Mouse (Mus musculus) c-Kit-positive CD71-positive TER-119-negative erythroid progenitor cells, embryonic 14.5 days (primary cell): ENCODE data around the gene Preb.

Experiments used
- DNase-seq: peaks from one replicate; pipeline ENCODE4 v3.0.0-alpha.2; 2013; ENCODE audit warnings: low read depth

Preb gene

GRCm38 (mm10) chr5:30959966-30960501, at the start of gene Preb:
Preb (minus strand) TSS chr5:30960361.
- DNase-seq, result peak; percentile 95

DNA sequence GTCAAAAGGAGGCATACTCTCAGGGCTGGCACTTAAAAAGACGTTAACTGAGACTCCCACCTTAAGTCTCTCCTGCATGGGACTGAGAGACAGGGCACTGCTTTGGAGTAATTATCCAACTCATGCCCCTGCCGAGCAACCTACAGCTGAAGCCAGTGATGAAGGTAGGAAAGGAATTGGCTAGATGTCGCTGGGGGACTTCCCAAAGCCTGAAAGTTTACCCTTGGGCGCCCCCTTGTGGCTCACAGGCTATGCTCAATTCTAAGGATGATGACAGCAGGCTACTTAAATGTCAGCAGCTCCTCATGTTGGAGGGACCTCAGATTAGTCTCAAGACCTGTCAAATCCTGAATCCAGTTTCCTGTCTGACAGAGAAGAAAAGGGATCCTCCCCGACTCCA, 44.0 kb upstream of the Preb start:
- DNase-seq, result peak; percentile 80

DNA sequence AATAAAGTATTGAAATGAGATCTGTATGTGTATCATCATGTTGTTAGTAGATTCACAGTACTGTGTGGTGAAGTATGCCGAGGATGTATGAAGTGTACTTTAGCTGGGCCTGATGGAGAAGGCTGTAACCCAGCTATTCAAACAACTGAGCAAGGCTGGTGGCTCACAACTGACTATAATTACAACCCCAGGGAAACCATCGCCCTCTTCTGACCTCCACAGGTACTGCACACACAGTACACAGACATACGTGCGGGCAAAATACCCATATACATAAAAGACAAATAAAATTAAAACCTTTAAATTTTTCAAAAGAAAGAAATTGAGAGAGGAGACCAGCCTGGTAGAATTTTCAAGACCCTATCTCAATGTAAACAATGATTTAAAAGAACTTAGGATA, 41.4 kb upstream of the Preb start:
- DNase-seq, result no peak

- DNase-seq, result no peak
Observed at GRCm38 (mm10) chr5:31000993-31001392, 40.8 kb upstream of the Preb start.

GRCm38 (mm10) chr5:31000122-31000521, 40.0 kb upstream of the Preb start:
- no peak for DNase-seq

- no peak for DNase-seq
Observed at GRCm38 (mm10) chr5:30999324-30999723, 39.2 kb upstream of the Preb start.

DNA sequence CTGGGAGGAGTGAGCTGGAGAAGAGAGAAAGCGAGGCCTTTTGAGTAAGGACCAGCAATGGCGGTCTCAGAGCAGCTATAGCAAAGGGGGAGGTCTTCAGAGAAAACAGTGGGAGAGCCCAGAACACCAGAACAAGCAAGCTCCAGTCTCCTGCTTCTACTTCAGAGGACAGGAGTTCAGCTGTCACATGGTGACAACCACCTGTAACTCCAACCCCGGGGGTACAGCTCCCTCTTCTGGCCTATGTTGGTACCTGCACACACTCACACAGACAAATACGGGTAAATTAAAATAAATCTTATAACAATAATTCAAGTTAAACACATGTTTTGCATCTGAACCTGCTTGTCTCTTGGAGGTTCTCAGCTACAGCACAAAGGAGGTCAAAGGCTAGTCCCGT, 38.1 kb upstream of the Preb start:
- peak; percentile 34 for DNase-seq

DNA sequence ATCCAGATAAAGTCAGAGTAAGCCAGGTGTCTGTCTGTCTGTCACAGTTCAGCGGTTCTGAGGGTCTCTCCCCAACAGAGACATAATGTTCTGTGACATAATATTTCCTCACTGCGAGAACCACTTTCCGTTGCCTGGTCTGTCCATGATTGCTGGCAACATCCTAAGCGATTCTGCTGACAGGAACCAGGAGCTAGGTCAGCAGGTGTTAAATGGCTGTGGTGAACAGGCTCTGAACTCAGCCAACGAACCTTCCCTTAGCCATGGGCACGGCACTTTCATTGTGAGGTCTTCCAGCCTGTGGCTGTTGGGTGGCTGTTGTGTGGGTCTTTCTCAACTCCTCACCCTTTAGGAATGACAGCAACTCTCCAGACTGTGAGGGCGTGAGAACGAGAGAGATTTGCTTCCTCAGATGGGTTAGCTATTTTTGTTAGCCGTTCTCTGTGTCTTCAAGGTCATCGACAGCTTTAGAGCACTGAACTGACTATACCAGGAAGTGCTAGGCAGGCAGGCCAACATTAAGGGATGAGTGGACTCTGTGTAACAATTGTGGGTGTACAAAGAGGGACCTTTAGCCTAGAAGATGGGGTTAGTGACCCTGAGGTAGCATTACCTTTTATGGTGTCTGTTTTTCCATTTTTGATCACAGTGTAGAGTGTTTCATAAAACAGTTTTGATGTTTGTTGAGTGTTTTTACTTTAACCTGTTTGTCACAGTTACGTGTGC, 34.9 kb upstream of the Preb start:
- DNase-seq, result no peak

GRCm38 (mm10) chr5:30994074-30994473, 33.9 kb upstream of the Preb start:
- DNase-seq, result no peak

GRCm38 (mm10) chr5:30992980-30993676, 33.0 kb upstream of the Preb start:
- DNase-seq, result no peak

DNA sequence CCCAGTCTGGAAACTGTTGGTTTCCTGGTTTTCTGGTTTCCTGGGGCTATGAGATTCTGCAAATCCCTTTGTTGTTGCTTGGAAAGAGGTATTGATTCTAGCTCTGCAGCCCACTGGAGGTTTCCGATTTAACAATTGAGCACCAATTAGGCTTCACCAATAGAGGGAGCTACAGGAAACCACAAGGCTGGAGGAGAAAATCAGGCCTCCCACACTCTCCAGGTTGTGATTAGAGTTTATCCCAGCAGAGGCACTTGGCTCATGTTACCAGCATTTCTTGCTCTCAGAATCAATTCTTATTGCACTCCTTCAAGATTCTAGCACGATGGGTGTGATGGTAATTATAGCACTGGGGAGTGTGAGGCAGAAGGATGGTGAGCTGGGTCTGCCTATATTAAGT, 22.2 kb upstream of the Preb start:
- no peak for DNase-seq

- DNase-seq, result no peak
Observed at GRCm38 (mm10) chr5:30974870-30975656, 14.9 kb upstream of the Preb start.

DNA sequence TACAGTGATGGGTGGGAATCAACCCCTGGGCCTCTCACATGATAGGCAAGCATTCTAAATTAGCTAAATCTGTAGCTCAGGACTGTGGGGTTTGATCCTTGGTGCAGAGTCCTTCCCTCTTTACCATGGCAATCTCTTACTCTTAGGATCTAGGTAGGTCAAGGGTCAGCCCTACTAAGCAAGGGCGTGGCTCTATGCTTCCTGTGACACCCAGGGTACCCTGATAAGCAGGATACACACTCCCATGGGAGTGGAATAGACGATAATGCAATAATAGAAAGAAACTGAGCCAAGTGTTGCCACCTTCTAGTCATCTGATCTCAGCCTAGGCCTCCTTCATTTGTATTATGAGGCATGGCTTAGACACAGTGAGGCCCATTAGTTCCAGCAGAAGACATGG, 9.3 kb upstream of the Preb start:
- DNase-seq, result no peak

GRCm38 (mm10) chr5:30968416-30968815, 8.3 kb upstream of the Preb start, which contains the start of gene Tcf23:
Tcf23 (plus strand) TSS chr5:30968662.
- no peak for DNase-seq

DNA sequence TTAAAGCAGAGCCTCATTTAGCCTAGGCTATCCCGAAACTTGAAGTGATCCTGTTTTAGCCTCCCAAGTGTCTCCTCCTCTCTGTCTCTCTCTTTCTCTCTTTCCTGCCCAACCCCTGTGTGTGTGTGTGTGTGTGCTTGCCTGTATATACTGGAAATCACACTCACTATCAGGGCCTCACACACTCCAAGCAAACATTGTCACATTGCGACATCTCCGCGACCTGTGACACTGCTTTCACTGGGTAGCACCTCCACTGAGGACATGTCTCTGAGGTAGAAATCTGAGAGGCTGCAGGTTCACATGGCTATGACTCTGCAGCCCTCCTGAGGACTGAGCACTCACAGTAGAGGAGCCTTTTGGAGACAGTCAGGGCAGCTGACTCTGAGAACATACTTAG, 6.0 kb upstream of the Preb start:
- DNase-seq, result no peak

DNA sequence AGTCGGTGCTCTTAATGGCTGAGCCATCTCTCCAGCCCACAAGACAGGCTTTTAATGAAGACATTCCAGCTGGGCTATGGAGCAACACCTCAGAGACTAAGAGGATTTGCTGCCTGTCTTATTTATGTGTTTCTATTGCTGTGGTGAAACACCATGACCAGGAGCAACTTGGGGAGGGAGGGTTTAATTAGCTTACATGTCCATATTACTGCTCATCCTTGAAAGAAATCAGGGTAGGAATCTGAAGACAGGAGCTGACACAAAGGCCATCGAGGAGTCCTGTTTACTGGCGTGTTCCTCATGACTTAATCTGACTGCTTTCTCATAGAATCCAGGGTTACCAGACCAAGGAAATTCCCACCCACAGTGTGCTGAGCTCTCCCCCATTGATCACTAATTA, 3.8 kb upstream of the Preb start:
- no peak for DNase-seq

- no peak for DNase-seq
Observed at GRCm38 (mm10) chr5:30961545-30962505, 1.7 kb upstream of the Preb start.

GRCm38 (mm10) chr5:30960814-30961213, 653 bp upstream of the Preb start:
- DNase-seq, result no peak

- no peak for DNase-seq
Observed at GRCm38 (mm10) chr5:30959198-30959854, 835 bp downstream of the Preb start.

DNA sequence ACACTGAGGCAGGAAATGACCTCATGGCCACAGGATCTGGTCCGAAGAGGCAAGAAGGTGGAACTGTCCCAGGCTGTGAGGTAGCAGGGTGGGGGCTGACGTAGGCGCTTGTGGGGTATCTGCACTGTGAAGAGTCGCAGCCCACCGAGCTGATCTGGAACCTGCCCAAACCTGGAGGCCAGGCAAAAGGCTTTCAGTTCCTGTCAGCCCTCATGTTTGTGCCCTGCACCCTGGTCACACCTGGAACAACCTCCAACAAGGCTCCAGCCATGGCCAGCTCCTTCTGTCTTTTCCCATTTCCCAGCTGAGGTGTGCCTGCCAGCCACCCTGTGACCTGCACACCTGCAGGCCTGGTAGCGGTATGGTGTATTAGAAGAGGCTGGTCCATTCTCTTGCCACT, 2.3 kb downstream of the Preb start:
- DNase-seq, result no peak

DNA sequence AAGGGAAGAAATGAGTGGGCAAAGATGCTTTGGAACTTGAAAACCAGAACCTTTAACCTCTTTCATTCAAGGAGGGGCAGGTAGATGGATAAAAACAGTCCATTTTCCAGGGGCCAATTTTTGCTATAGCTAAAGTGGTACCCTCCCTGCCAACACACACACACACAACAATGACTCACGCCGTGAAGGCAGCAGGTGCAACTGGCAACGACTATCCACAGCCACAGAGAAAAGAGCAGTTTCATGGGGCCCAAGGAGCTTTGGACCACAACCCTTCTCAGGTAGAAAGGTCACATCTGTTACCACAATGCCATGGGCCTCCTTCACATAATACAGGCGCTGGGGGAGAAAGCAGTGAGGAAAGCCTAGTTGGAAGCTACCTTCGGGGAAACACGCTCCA, 4.4 kb downstream of the Preb start:
- no peak for DNase-seq
